Mouse (Mus musculus): Measurements from ENCODE around the gene Sowahc. TPM values are rescaled to one million over a fixed set of nuclear protein-coding genes. Genes with fewer than 3 reads are reported as not detected.

The Sowahc gene
- polyA plus RNA-seq, 1 experiment from 2014 or later: 18.8 TPM

- H3K4me2 ChIP-seq (replicated peaks): peak overlapping the region; percentile 99
- no peak for ATAC-seq (ENCODE audit: low FRiP score)
- peaks cover 27% of the 10 kb centered on the region for H3K4me1 ChIP-seq (replicated peaks; ENCODE audit: control insufficient read depth, insufficient read depth, low read length)
- DNase-seq (ENCODE audit: low spot score): no peak
- H3K4me3 ChIP-seq (replicated peaks; ENCODE audit: low read length): peak overlapping the region; percentile 89
- no peaks in the 10 kb centered on the region for H3K9me3 ChIP-seq (ENCODE audit: control insufficient read depth, low read length)
- no peaks in the 10 kb centered on the region for H3K27me3 ChIP-seq (ENCODE audit: control insufficient read depth, insufficient read depth, low read length)
- no peaks in the 10 kb centered on the region for H3K36me3 ChIP-seq (replicated peaks; ENCODE audit: control insufficient read depth, insufficient read depth)
- 41% methylated on average over 14 of the region's 14 CpGs for WGBS
- H3K27ac ChIP-seq: no peak overlapping the region
- H3K9ac ChIP-seq: peak overlapping the region; percentile 90
These were observed 1.5 kb downstream of the Sowahc start for GRCm38 (mm10) chr10:59223301-59223700.

- H3K4me2 ChIP-seq (replicated peaks): peak overlapping the region; percentile 99
- no peak for ATAC-seq (ENCODE audit: low FRiP score)
- H3K4me1 ChIP-seq (replicated peaks; ENCODE audit: control insufficient read depth, insufficient read depth, low read length): peaks cover 24% of the 10 kb centered on the region
- no peaks in the 10 kb centered on the region for H3K27me3 ChIP-seq (ENCODE audit: control insufficient read depth, insufficient read depth, low read length)
- WGBS: 74% methylated on average over 4 of the region's 4 CpGs
- no peaks in the 10 kb centered on the region for H3K36me3 ChIP-seq (replicated peaks; ENCODE audit: control insufficient read depth, insufficient read depth)
- H3K27ac ChIP-seq: no peak overlapping the region
- H3K9ac ChIP-seq: no peak overlapping the region
- DNase-seq (ENCODE audit: low spot score): no peak
- no peaks in the 10 kb centered on the region for H3K9me3 ChIP-seq (ENCODE audit: control insufficient read depth, low read length)
- peak overlapping the region; percentile 89; the same call in 1 of the 2 replicates for H3K4me3 ChIP-seq (replicated peaks; ENCODE audit: low read length)
These were observed 2.1 kb downstream of the Sowahc start for GRCm38 (mm10) chr10:59223890-59224289.

- DNase-seq (ENCODE audit: low spot score): no peak
- H3K4me2 ChIP-seq (replicated peaks): peak overlapping the region; percentile 21; the same call in 1 of the 2 replicates
These were observed 3.4 kb downstream of the Sowahc start for GRCm38 (mm10) chr10:59225137-59225536.

GRCm38 (mm10) chr10:59229205-59229820, 7.6 kb downstream of the Sowahc start:
- no peaks in the 10 kb centered on the region for H3K27me3 ChIP-seq (ENCODE audit: control insufficient read depth, insufficient read depth, low read length)
- DNase-seq (ENCODE audit: low spot score) (no peak), ATAC-seq (ENCODE audit: low FRiP score) (no peak)
- H3K4me1 ChIP-seq (replicated peaks; ENCODE audit: control insufficient read depth, insufficient read depth, low read length): peaks cover 6% of the 10 kb centered on the region
- no peaks in the 10 kb centered on the region for H3K36me3 ChIP-seq (replicated peaks; ENCODE audit: control insufficient read depth, insufficient read depth)
- 88% methylated on average over 4 of the region's 4 CpGs for WGBS
- no peaks in the 10 kb centered on the region for H3K9me3 ChIP-seq (ENCODE audit: control insufficient read depth, low read length)
- no peak overlapping the region for H3K27ac ChIP-seq
- no peak overlapping the region for H3K4me2 ChIP-seq (replicated peaks)
- H3K4me3 ChIP-seq (replicated peaks; ENCODE audit: low read length): no peak overlapping the region
- no peak overlapping the region for H3K9ac ChIP-seq

More at GRCm38 (mm10) chr10:59225137-59225536, 3.4 kb downstream of the Sowahc start:
- Histone ChIP-seq H3K4me1 (replicated peaks; ENCODE audit: control insufficient read depth, insufficient read depth, low read length) (peaks cover 23% of the 10 kb centered on the region), H3K27ac (no peak overlapping the region), H3K9ac (no peak overlapping the region), H3K27me3 (ENCODE audit: control insufficient read depth, insufficient read depth, low read length) (no peaks in the 10 kb centered on the region), H3K36me3 (replicated peaks; ENCODE audit: control insufficient read depth, insufficient read depth) (no peaks in the 10 kb centered on the region), H3K4me3 (replicated peaks; ENCODE audit: low read length) (no peak overlapping the region), H3K9me3 (ENCODE audit: control insufficient read depth, low read length) (no peaks in the 10 kb centered on the region)
- WGBS: 90% methylated on average over 2 of the region's 2 CpGs
- no peak for ATAC-seq (ENCODE audit: low FRiP score)

GRCm38 (mm10) chr10:59235227-59235626, 13.5 kb downstream of the Sowahc start:
- ATAC-seq (ENCODE audit: low FRiP score) (no peak), DNase-seq (ENCODE audit: low spot score) (no peak)
- H3K4me2 ChIP-seq (replicated peaks): no peak overlapping the region
- H3K4me3 ChIP-seq (replicated peaks; ENCODE audit: low read length): no peak overlapping the region
- WGBS: 92% methylated on average over 2 of the region's 2 CpGs
- H3K4me1 ChIP-seq (replicated peaks; ENCODE audit: control insufficient read depth, insufficient read depth, low read length): no peaks in the 10 kb centered on the region
- H3K27ac ChIP-seq: no peak overlapping the region
- H3K36me3 ChIP-seq (replicated peaks; ENCODE audit: control insufficient read depth, insufficient read depth): no peaks in the 10 kb centered on the region
- H3K9ac ChIP-seq: no peak overlapping the region
- H3K9me3 ChIP-seq (ENCODE audit: control insufficient read depth, low read length): no peaks in the 10 kb centered on the region
- no peaks in the 10 kb centered on the region for H3K27me3 ChIP-seq (ENCODE audit: control insufficient read depth, insufficient read depth, low read length)

- Histone ChIP-seq H3K27me3 (ENCODE audit: control insufficient read depth, insufficient read depth, low read length) (no peaks in the 10 kb centered on the region), H3K4me1 (replicated peaks; ENCODE audit: control insufficient read depth, insufficient read depth, low read length) (no peaks in the 10 kb centered on the region), H3K27ac (no peak overlapping the region), H3K4me2 (replicated peaks) (no peak overlapping the region), H3K36me3 (replicated peaks; ENCODE audit: control insufficient read depth, insufficient read depth) (no peaks in the 10 kb centered on the region), H3K4me3 (replicated peaks; ENCODE audit: low read length) (no peak overlapping the region), H3K9me3 (ENCODE audit: control insufficient read depth, low read length) (no peaks in the 10 kb centered on the region), H3K9ac (no peak overlapping the region)
- no peak for DNase-seq (ENCODE audit: low spot score)
- WGBS: 58% methylated on average over 4 of the region's 4 CpGs
- ATAC-seq (ENCODE audit: low FRiP score): no peak
These were observed 14.1 kb downstream of the Sowahc start for GRCm38 (mm10) chr10:59235847-59236246.

GRCm38 (mm10) chr10:59236486-59236885, 14.7 kb downstream of the Sowahc start:
- H3K36me3 ChIP-seq (replicated peaks; ENCODE audit: control insufficient read depth, insufficient read depth): no peaks in the 10 kb centered on the region
- H3K4me1 ChIP-seq (replicated peaks; ENCODE audit: control insufficient read depth, insufficient read depth, low read length): no peaks in the 10 kb centered on the region
- H3K9ac ChIP-seq: no peak overlapping the region
- H3K4me3 ChIP-seq (replicated peaks; ENCODE audit: low read length): no peak overlapping the region
- no peaks in the 10 kb centered on the region for H3K27me3 ChIP-seq (ENCODE audit: control insufficient read depth, insufficient read depth, low read length)
- H3K4me2 ChIP-seq (replicated peaks): no peak overlapping the region
- H3K9me3 ChIP-seq (ENCODE audit: control insufficient read depth, low read length): no peaks in the 10 kb centered on the region
- 84% methylated on average over 6 of the region's 6 CpGs for WGBS
- H3K27ac ChIP-seq: no peak overlapping the region
- DNase-seq (ENCODE audit: low spot score): no peak
- ATAC-seq (ENCODE audit: low FRiP score): no peak

GRCm38 (mm10) chr10:59237757-59238156, 16.0 kb downstream of the Sowahc start:
- no peaks in the 10 kb centered on the region for H3K4me1 ChIP-seq (replicated peaks; ENCODE audit: control insufficient read depth, insufficient read depth, low read length)
- ATAC-seq (ENCODE audit: low FRiP score) (no peak), DNase-seq (ENCODE audit: low spot score) (no peak)
- H3K36me3 ChIP-seq (replicated peaks; ENCODE audit: control insufficient read depth, insufficient read depth): no peaks in the 10 kb centered on the region
- H3K4me2 ChIP-seq (replicated peaks): no peak overlapping the region
- no peaks in the 10 kb centered on the region for H3K9me3 ChIP-seq (ENCODE audit: control insufficient read depth, low read length)
- H3K9ac ChIP-seq: no peak overlapping the region
- WGBS: 50% methylated on average over 3 of the region's 3 CpGs
- H3K4me3 ChIP-seq (replicated peaks; ENCODE audit: low read length): no peak overlapping the region
- H3K27me3 ChIP-seq (ENCODE audit: control insufficient read depth, insufficient read depth, low read length): no peaks in the 10 kb centered on the region
- no peak overlapping the region for H3K27ac ChIP-seq

- WGBS: 71% methylated on average over 3 of the region's 3 CpGs
- Histone ChIP-seq H3K36me3 (replicated peaks; ENCODE audit: control insufficient read depth, insufficient read depth) (no peaks in the 10 kb centered on the region), H3K4me1 (replicated peaks; ENCODE audit: control insufficient read depth, insufficient read depth, low read length) (no peaks in the 10 kb centered on the region), H3K4me2 (replicated peaks) (no peak overlapping the region), H3K4me3 (replicated peaks; ENCODE audit: low read length) (no peak overlapping the region), H3K27me3 (ENCODE audit: control insufficient read depth, insufficient read depth, low read length) (no peaks in the 10 kb centered on the region), H3K9ac (no peak overlapping the region), H3K9me3 (ENCODE audit: control insufficient read depth, low read length) (no peaks in the 10 kb centered on the region), H3K27ac (no peak overlapping the region)
- no peak for DNase-seq (ENCODE audit: low spot score)
- ATAC-seq (ENCODE audit: low FRiP score): no peak
These were observed 19.4 kb downstream of the Sowahc start for GRCm38 (mm10) chr10:59241141-59241541.

GRCm38 (mm10) chr10:59249531-59249930, 27.8 kb downstream of the Sowahc start:
- Histone ChIP-seq H3K36me3 (replicated peaks; ENCODE audit: control insufficient read depth, insufficient read depth) (no peaks in the 10 kb centered on the region), H3K27ac (no peak overlapping the region), H3K27me3 (ENCODE audit: control insufficient read depth, insufficient read depth, low read length) (no peaks in the 10 kb centered on the region), H3K9me3 (ENCODE audit: control insufficient read depth, low read length) (no peaks in the 10 kb centered on the region), H3K4me3 (replicated peaks; ENCODE audit: low read length) (no peak overlapping the region), H3K4me1 (replicated peaks; ENCODE audit: control insufficient read depth, insufficient read depth, low read length) (no peaks in the 10 kb centered on the region), H3K4me2 (replicated peaks) (no peak overlapping the region), H3K9ac (no peak overlapping the region)
- DNase-seq (ENCODE audit: low spot score) (no peak), ATAC-seq (ENCODE audit: low FRiP score) (no peak)
- 78% methylated on average over 3 of the region's 3 CpGs for WGBS
